Mouse (Mus musculus) urinary bladder, postnatal 36 days (tissue): ENCODE data around the gene Kcnt1.
"Not testable (repeated sequence)": the region's sequence is repeated elsewhere in the genome, so short reads cannot be mapped to it uniquely, and the experiment has no call there.

Experiments used
- DNase-seq, 2 experiments: peaks; one replicate each; pipeline ENCODE4 v3.0.0; 2022; ENCODE audit warnings: low spot score in 2 of 2, mixed read lengths in 1 of 2

Gene Kcnt1

GRCm38 (mm10) chr2:25863337-25864131 lies at the start of gene Kcnt1:
Gene Kcnt1 (plus strand): TSS chr2:25863734.
- peak in 1 of 2 experiments; percentile 12 for DNase-seq

- not testable (repeated sequence) for DNase-seq
Observed at GRCm38 (mm10) chr2:25815748-25816147, 47.8 kb upstream of the Kcnt1 start, which contains the start of gene Glt6d1. Gene Glt6d1 (minus strand): TSS chr2:25815848.

GRCm38 (mm10) chr2:25822806-25823205 lies 40.7 kb upstream of the Kcnt1 start, which contains the start of gene Lcn9:
Gene Lcn9 (plus strand): TSS chr2:25823153.
- no peak for DNase-seq

- DNase-seq: no peak
Observed at GRCm38 (mm10) chr2:25824751-25825150, 38.8 kb upstream of the Kcnt1 start.

- no peak for DNase-seq
Observed at GRCm38 (mm10) chr2:25828344-25828947, 35.1 kb upstream of the Kcnt1 start.

- no peak for DNase-seq
Observed at GRCm38 (mm10) chr2:25830786-25831185, 32.7 kb upstream of the Kcnt1 start.

- DNase-seq: peak; percentile 65 to 72
Observed at GRCm38 (mm10) chr2:25836291-25836690, 27.2 kb upstream of the Kcnt1 start.

GRCm38 (mm10) chr2:25842161-25842560 lies 21.4 kb upstream of the Kcnt1 start:
- no peak for DNase-seq

- DNase-seq: no peak
Observed at GRCm38 (mm10) chr2:25842758-25843157, 20.8 kb upstream of the Kcnt1 start.

GRCm38 (mm10) chr2:25844097-25844496 lies 19.4 kb upstream of the Kcnt1 start:
- no peak for DNase-seq

GRCm38 (mm10) chr2:25846516-25846915 lies 17.0 kb upstream of the Kcnt1 start:
- no peak for DNase-seq

GRCm38 (mm10) chr2:25847226-25847625 lies 16.3 kb upstream of the Kcnt1 start, which contains the start of gene Sohlh1:
Gene Sohlh1 (minus strand): TSS chr2:25847248.
- no peak for DNase-seq

GRCm38 (mm10) chr2:25850330-25850729 lies 13.2 kb upstream of the Kcnt1 start:
- DNase-seq: peak in 1 of 2 experiments; percentile 14

- DNase-seq: peak in 1 of 2 experiments; percentile 31
Observed at GRCm38 (mm10) chr2:25852626-25853025, 10.9 kb upstream of the Kcnt1 start.

GRCm38 (mm10) chr2:25853998-25854397 lies 9.5 kb upstream of the Kcnt1 start:
- no peak for DNase-seq

- DNase-seq: no peak
Observed at GRCm38 (mm10) chr2:25859891-25860290, 3.6 kb upstream of the Kcnt1 start.

GRCm38 (mm10) chr2:25862038-25862437 lies 1.5 kb upstream of the Kcnt1 start:
- DNase-seq: no peak

- DNase-seq: no peak
Observed at GRCm38 (mm10) chr2:25862696-25863270, 751 bp upstream of the Kcnt1 start.

- DNase-seq: no peak
Observed at GRCm38 (mm10) chr2:25864230-25864629, 696 bp downstream of the Kcnt1 start.

GRCm38 (mm10) chr2:25865412-25865811 lies 1.9 kb downstream of the Kcnt1 start:
- DNase-seq: no peak

GRCm38 (mm10) chr2:25866656-25867055 lies 3.1 kb downstream of the Kcnt1 start:
- DNase-seq: no peak

GRCm38 (mm10) chr2:25877250-25877735 lies 13.8 kb downstream of the Kcnt1 start:
- DNase-seq: no peak
